Mouse (Mus musculus): ENCODE measurements around the gene Tmem141. TPM values are rescaled to one million over a fixed set of nuclear protein-coding genes. Genes with fewer than 3 reads are reported as not detected.
A peak's percentile ranks its signal among the peaks of the same experiment; 100 is the strongest.

The Tmem141 gene
- total and polyA plus RNA-seq, 2 experiments from 2014 or later: 45.7 to 58.3 TPM

- 92% methylated on average over 8 of the region's 8 CpGs for WGBS
- peaks cover 51% of the 10 kb centered on the region for H3K36me3 ChIP-seq (ENCODE audit: insufficient read depth, low read length)
- DNase-seq (ENCODE audit: low spot score): no peak
Observed at GRCm38 (mm10) chr2:25587290-25587689, 34.5 kb downstream of the Tmem141 start.

GRCm38 (mm10) chr2:25585601-25586000 lies 36.2 kb downstream of the Tmem141 start:
- TF ChIP-seq CTCF (IDR thresholded peaks at IDR 0.05): no peak
- Histone ChIP-seq H3K9ac (replicated peaks; ENCODE audit: low read length, poor library complexity, severe bottlenecking) (no peak overlapping the region), H3K36me3 (ENCODE audit: insufficient read depth, low read length) (peaks cover 35% of the 10 kb centered on the region), H3K27me3 (ENCODE audit: insufficient read depth, low read length) (peaks cover under 1% of the 10 kb centered on the region; the same call in 1 of the 2 replicates), H3K4me1 (ENCODE audit: insufficient read depth, low read length) (peaks cover 15% of the 10 kb centered on the region), H3K27ac (ENCODE audit: low read depth, low read length) (no peak overlapping the region), H3K9me3 (ENCODE audit: low read length) (no peaks in the 10 kb centered on the region), H3K4me2 (ENCODE audit: low read depth, low read length, poor library complexity, severe bottlenecking) (no peak overlapping the region), H3K4me3 (ENCODE audit: low read depth, low read length) (no peak overlapping the region)
- 85% methylated on average over 3 of the region's 3 CpGs for WGBS
- DNase-seq (ENCODE audit: low spot score) (no peak), ATAC-seq (ENCODE audit: low FRiP score) (no peak)

More at GRCm38 (mm10) chr2:25587290-25587689, 34.5 kb downstream of the Tmem141 start:
- no peak overlapping the region for H3K9ac ChIP-seq (replicated peaks; ENCODE audit: low read length, poor library complexity, severe bottlenecking)
- H3K4me2 ChIP-seq (ENCODE audit: low read depth, low read length, poor library complexity, severe bottlenecking): no peak overlapping the region
- TF ChIP-seq CTCF (IDR thresholded peaks at IDR 0.05): no peak
- no peak overlapping the region for H3K4me3 ChIP-seq (ENCODE audit: low read depth, low read length)
- no peak for ATAC-seq (ENCODE audit: low FRiP score)
- no peak overlapping the region for H3K27ac ChIP-seq (ENCODE audit: low read depth, low read length)
- peaks cover 5% of the 10 kb centered on the region for H3K4me1 ChIP-seq (ENCODE audit: insufficient read depth, low read length)
- no peaks in the 10 kb centered on the region for H3K9me3 ChIP-seq (ENCODE audit: low read length)
- H3K27me3 ChIP-seq (ENCODE audit: insufficient read depth, low read length): no peaks in the 10 kb centered on the region

GRCm38 (mm10) chr2:25584856-25585255 lies 36.9 kb downstream of the Tmem141 start:
- Histone ChIP-seq H3K27ac (ENCODE audit: low read depth, low read length) (no peak overlapping the region), H3K4me3 (ENCODE audit: low read depth, low read length) (no peak overlapping the region), H3K4me1 (ENCODE audit: insufficient read depth, low read length) (peaks cover 19% of the 10 kb centered on the region), H3K9ac (replicated peaks; ENCODE audit: low read length, poor library complexity, severe bottlenecking) (no peak overlapping the region), H3K9me3 (ENCODE audit: low read length) (no peaks in the 10 kb centered on the region), H3K36me3 (ENCODE audit: insufficient read depth, low read length) (peaks cover 32% of the 10 kb centered on the region), H3K27me3 (ENCODE audit: insufficient read depth, low read length) (peaks cover 8% of the 10 kb centered on the region), H3K4me2 (ENCODE audit: low read depth, low read length, poor library complexity, severe bottlenecking) (no peak overlapping the region)
- TF ChIP-seq CTCF (IDR thresholded peaks at IDR 0.05): no peak
- 93% methylated on average over 4 of the region's 4 CpGs for WGBS
- DNase-seq (ENCODE audit: low spot score) (no peak), ATAC-seq (ENCODE audit: low FRiP score) (no peak)

GRCm38 (mm10) chr2:25584152-25584551 lies 37.7 kb downstream of the Tmem141 start:
- TF ChIP-seq CTCF (IDR thresholded peaks at IDR 0.05): no peak
- H3K4me1 ChIP-seq (ENCODE audit: insufficient read depth, low read length): peaks cover 22% of the 10 kb centered on the region
- ATAC-seq (ENCODE audit: low FRiP score): no peak
- 94% methylated on average over 3 of the region's 3 CpGs for WGBS
- peaks cover 38% of the 10 kb centered on the region for H3K36me3 ChIP-seq (ENCODE audit: insufficient read depth, low read length)
- H3K9ac ChIP-seq (replicated peaks; ENCODE audit: low read length, poor library complexity, severe bottlenecking): no peak overlapping the region
- H3K4me2 ChIP-seq (ENCODE audit: low read depth, low read length, poor library complexity, severe bottlenecking): no peak overlapping the region
- H3K4me3 ChIP-seq (ENCODE audit: low read depth, low read length): no peak overlapping the region
- H3K27me3 ChIP-seq (ENCODE audit: insufficient read depth, low read length): peaks cover 15% of the 10 kb centered on the region
- H3K27ac ChIP-seq (ENCODE audit: low read depth, low read length): no peak overlapping the region
- H3K9me3 ChIP-seq (ENCODE audit: low read length): no peaks in the 10 kb centered on the region
- DNase-seq (ENCODE audit: low spot score): no peak

GRCm38 (mm10) chr2:25583571-25583970 lies 38.2 kb downstream of the Tmem141 start:
- H3K9ac ChIP-seq (replicated peaks; ENCODE audit: low read length, poor library complexity, severe bottlenecking): no peak overlapping the region
- H3K4me3 ChIP-seq (ENCODE audit: low read depth, low read length): no peak overlapping the region
- H3K9me3 ChIP-seq (ENCODE audit: low read length): no peaks in the 10 kb centered on the region
- no peak overlapping the region for H3K27ac ChIP-seq (ENCODE audit: low read depth, low read length)
- WGBS: 77% methylated on average over 4 of the region's 4 CpGs
- no peak for DNase-seq (ENCODE audit: low spot score)
- no peak for ATAC-seq (ENCODE audit: low FRiP score)
- TF ChIP-seq CTCF (IDR thresholded peaks at IDR 0.05): no peak
- peaks cover 22% of the 10 kb centered on the region for H3K4me1 ChIP-seq (ENCODE audit: insufficient read depth, low read length)
- H3K4me2 ChIP-seq (ENCODE audit: low read depth, low read length, poor library complexity, severe bottlenecking): no peak overlapping the region
- peaks cover 44% of the 10 kb centered on the region for H3K36me3 ChIP-seq (ENCODE audit: insufficient read depth, low read length)
- H3K27me3 ChIP-seq (ENCODE audit: insufficient read depth, low read length): peaks cover 21% of the 10 kb centered on the region

- H3K9ac ChIP-seq (replicated peaks; ENCODE audit: low read length, poor library complexity, severe bottlenecking): no peak overlapping the region
- DNase-seq (ENCODE audit: low spot score): no peak
- peaks cover 22% of the 10 kb centered on the region for H3K4me1 ChIP-seq (ENCODE audit: insufficient read depth, low read length)
- peaks cover 26% of the 10 kb centered on the region for H3K27me3 ChIP-seq (ENCODE audit: insufficient read depth, low read length)
- no peak overlapping the region for H3K4me3 ChIP-seq (ENCODE audit: low read depth, low read length)
- peaks cover 46% of the 10 kb centered on the region for H3K36me3 ChIP-seq (ENCODE audit: insufficient read depth, low read length)
- H3K27ac ChIP-seq (ENCODE audit: low read depth, low read length): 0 out of 2 replicates have a peak overlapping the region, but pooled peaks have one; percentile 26
- no peaks in the 10 kb centered on the region for H3K9me3 ChIP-seq (ENCODE audit: low read length)
- TF ChIP-seq CTCF (IDR thresholded peaks at IDR 0.05): no peak
- 71% methylated on average over 6 of the region's 6 CpGs for WGBS
- ATAC-seq (ENCODE audit: low FRiP score): no peak
- H3K4me2 ChIP-seq (ENCODE audit: low read depth, low read length, poor library complexity, severe bottlenecking): no peak overlapping the region
Observed at GRCm38 (mm10) chr2:25583120-25583481, 38.7 kb downstream of the Tmem141 start.

All from midbrain, postnatal 0 days (tissue).